Mouse (Mus musculus): ENCODE measurements around the gene Prdx1.
A peak's percentile ranks its signal among the peaks of the same experiment; 100 is the strongest.

The Prdx1 gene

GRCm38 (mm10) chr4:116731077-116731476 lies 45.7 kb downstream of the Prdx1 start:
- DNase-seq, result no peak

- peak; percentile 52 to 59 for DNase-seq
Measured at GRCm38 (mm10) chr4:116732355-116732754, 47.0 kb downstream of the Prdx1 start.

DNA sequence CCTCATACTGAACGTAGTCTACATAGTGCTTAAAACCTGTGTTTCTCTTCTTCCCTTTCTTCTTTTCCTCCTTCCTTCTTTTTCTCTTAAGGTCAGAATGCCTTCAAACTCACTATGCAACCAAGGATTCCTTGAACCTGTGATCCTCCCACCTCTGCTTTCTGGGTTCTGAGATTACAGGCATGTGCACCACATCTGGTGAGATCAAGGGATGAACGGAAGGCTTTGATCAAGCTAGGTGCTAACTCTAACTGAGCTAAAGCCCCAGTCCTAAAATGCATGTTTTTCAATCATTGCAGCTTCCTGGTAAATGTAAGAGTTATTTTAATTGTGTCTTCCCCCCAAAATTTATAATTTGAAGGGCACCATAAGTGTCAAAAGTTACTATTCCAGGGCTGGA lies 49.7 kb downstream of the Prdx1 start:
- DNase-seq, result no peak

GRCm38 (mm10) chr4:116738972-116739751 lies 53.8 kb downstream of the Prdx1 start:
- no peak for DNase-seq

- DNase-seq, result no peak
Measured at GRCm38 (mm10) chr4:116749750-116750149, 64.4 kb downstream of the Prdx1 start.
